Mouse (Mus musculus): ENCODE data around the gene Dock11.

Gene Dock11

GRCm38 (mm10) chrX:35946394-35946793 lies 57.8 kb downstream of the Dock11 start:
- intact Hi-C loops (cut with DNase I), result no loop called here

GRCm38 (mm10) chrX:35950135-35950534 lies 61.5 kb downstream of the Dock11 start:
- intact Hi-C loops (cut with DNase I), result no loop called here

GRCm38 (mm10) chrX:35951945-35952344 lies 63.3 kb downstream of the Dock11 start:
- intact Hi-C loops (cut with DNase I), result no loop called here

GRCm38 (mm10) chrX:35952521-35953095 lies 64.0 kb downstream of the Dock11 start:
- intact Hi-C loops (cut with DNase I), result no loop called here

- intact Hi-C loops (cut with DNase I), result no loop called here
Measured at GRCm38 (mm10) chrX:35956236-35956635, 67.6 kb downstream of the Dock11 start.

- intact Hi-C loops (cut with DNase I), result no loop called here
Measured at GRCm38 (mm10) chrX:35963087-35963486, 74.5 kb downstream of the Dock11 start.

GRCm38 (mm10) chrX:35969276-35969675 lies 80.6 kb downstream of the Dock11 start:
- intact Hi-C loops (cut with DNase I), result no loop called here

GRCm38 (mm10) chrX:35976657-35977056 lies 88.0 kb downstream of the Dock11 start:
- intact Hi-C loops (cut with DNase I), result no loop called here

GRCm38 (mm10) chrX:35987981-35988380 lies 99.3 kb downstream of the Dock11 start:
- intact Hi-C loops (cut with DNase I), result no loop called here

GRCm38 (mm10) chrX:35990508-35991095 lies 102.0 kb downstream of the Dock11 start:
- intact Hi-C loops (cut with DNase I), result loop anchor here (10.0 kb wide), 2 partner anchors 106 to 194 kb away; partner anchors contain the start of gene Dock11

GRCm38 (mm10) chrX:35994226-35994625 lies 105.6 kb downstream of the Dock11 start:
- intact Hi-C loops (cut with DNase I), result loop anchor here (10.0 kb wide), 2 partner anchors 109 to 191 kb away; partner anchors contain the start of gene Dock11

GRCm38 (mm10) chrX:35997004-35997403 lies 108.4 kb downstream of the Dock11 start:
- intact Hi-C loops (cut with DNase I), result loop anchor here (5.0 to 10.0 kb wide), 3 partner anchors 112 to 188 kb away; partner anchors contain the start of gene Dock11

GRCm38 (mm10) chrX:35997793-35998419 lies 109.3 kb downstream of the Dock11 start:
- intact Hi-C loops (cut with DNase I), result loop anchor here (5.0 to 10.0 kb wide), 3 partner anchors 113 to 187 kb away; partner anchors contain the start of gene Dock11

- intact Hi-C loops (cut with DNase I), result no loop called here
Measured at GRCm38 (mm10) chrX:36025651-36026050, 137.0 kb downstream of the Dock11 start.

GRCm38 (mm10) chrX:36031113-36031512 lies 142.5 kb downstream of the Dock11 start:
- intact Hi-C loops (cut with DNase I), result no loop called here

GRCm38 (mm10) chrX:36034045-36034444 lies 145.4 kb downstream of the Dock11 start:
- intact Hi-C loops (cut with DNase I), result no loop called here

- intact Hi-C loops (cut with DNase I), result no loop called here
Measured at GRCm38 (mm10) chrX:36045731-36046130, 157.1 kb downstream of the Dock11 start.

- intact Hi-C loops (cut with DNase I), result no loop called here
Measured at GRCm38 (mm10) chrX:36047451-36047850, 158.8 kb downstream of the Dock11 start.

- intact Hi-C loops (cut with DNase I), result no loop called here
Measured at GRCm38 (mm10) chrX:36050312-36050711, 161.7 kb downstream of the Dock11 start.

GRCm38 (mm10) chrX:36073997-36074396 lies 185.4 kb downstream of the Dock11 start:
- intact Hi-C loops (cut with DNase I), result no loop called here

- intact Hi-C loops (cut with DNase I), result no loop called here
Measured at GRCm38 (mm10) chrX:36077164-36077563, 188.5 kb downstream of the Dock11 start.

GRCm38 (mm10) chrX:36082917-36083316 lies 194.3 kb downstream of the Dock11 start:
- intact Hi-C loops (cut with DNase I), result no loop called here

Data from adrenal gland (tissue).